Mouse (Mus musculus): ENCODE data around the gene Dnah1. TPM values are rescaled to one million over a fixed set of nuclear protein-coding genes. Genes with fewer than 3 reads are reported as not detected.

The Dnah1 gene
- under 1 TPM in 2 of 4 experiments, not detected in 2; 0.03 to 0.06 TPM for total RNA-seq (2022)

DNA sequence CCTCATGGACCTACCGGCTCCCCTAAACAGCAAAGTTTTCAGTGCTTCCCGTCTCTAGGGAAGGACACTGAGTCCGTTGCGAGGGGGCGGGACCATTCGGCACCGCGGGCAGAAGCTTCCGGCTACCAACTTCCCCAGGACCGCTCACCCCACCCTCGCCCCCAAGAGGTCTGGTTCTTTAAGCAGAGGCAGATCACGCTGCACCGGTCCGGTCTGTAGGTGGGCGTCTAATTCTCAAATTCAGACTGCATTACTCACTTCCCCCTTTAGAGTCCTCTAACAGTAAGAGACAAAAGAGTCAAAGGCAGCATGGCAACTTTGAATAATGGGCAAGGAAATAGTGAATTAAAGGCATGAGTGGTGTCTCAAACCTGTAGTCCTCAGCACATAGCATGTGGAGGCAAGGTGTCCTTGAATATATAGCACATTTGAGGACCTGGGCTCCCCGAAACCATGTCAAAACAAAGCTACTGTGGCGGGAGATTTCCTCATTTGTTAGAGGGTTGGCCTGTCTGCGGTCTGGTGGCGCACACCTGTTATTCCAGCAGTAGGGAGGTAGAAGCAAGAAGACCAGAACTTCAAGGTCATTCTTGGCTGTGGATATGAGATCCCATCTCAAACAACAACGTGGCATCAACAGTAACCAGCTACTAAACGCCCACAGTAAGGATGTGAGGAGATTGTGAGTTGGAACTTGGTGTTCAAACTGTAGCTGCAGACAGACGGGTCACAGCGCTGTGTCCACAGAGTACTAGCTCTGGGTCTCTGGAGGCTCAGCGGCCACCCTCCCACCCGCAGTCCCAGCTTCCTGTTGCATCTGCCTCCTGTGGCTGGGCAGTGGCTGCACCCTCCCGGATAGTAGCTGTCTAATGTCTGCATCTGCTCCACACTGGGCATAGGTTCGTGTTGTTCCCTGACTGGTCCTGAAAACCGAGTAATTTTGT, at the start of gene Dnah1:
Gene Dnah1 (minus strand): TSS at position 48 of the 944 bp plus-strand sequence.
- peak; percentile 15 for DNase-seq (ENCODE audit: low spot score)

DNA sequence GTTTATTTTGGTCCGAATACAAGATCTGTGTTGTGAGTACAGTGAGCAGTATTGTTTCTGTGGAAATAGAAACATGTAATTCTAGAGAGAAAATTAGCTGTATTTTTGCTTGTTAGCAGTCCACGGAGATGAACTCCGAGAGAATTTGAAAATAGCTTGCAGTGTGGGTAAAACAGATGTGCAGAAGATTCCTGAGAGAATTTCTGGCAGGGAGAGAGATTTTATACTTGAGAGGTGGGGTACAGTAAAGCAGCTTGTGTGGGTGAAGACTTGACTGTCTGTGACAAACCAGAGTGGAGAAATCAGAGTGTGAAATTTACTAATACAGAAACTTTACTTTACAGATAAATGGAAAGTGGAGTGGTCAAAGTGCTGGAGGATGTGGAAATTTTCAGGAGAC, 45.7 kb upstream of the Dnah1 start:
- DNase-seq (ENCODE audit: low spot score): no peak

DNA sequence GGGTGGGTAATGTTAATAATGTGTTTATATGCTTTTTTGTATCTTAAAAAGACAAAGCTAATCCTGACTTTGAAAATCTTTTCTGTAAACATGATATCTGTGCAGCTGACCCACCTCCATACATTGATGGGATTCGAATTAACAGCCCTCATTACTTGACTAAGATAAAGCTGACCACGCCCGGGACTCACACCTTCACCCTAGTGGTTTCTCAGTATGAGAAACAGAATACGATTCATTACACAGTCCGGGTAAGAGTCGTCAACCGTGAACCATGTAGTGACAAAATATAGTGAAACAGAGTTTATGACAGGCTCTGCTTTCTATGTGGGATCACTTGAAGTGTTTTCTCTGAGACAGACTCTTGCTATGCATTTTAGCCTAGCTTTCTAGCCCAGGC, 44.3 kb upstream of the Dnah1 start:
- no peak for DNase-seq (ENCODE audit: low spot score)

DNA sequence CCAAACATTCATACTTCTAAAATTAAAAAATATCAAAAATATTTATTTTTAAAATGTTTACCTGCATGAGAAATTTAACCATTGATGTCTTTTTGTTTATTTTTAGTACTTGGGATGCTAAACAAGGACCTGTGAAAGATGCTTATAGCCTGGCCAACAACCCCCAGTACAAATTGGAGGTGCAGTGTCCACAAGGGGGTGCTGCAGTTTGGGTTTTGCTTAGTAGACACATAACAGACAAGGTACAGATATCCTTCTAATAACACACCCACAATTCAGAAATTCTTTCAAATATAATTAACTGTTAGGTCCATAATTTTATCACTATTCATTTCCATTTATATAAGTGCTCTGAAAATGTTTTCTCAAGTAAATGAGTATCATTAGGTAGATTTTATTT, 41.7 kb upstream of the Dnah1 start:
- DNase-seq (ENCODE audit: low spot score): peak; percentile 76

DNA sequence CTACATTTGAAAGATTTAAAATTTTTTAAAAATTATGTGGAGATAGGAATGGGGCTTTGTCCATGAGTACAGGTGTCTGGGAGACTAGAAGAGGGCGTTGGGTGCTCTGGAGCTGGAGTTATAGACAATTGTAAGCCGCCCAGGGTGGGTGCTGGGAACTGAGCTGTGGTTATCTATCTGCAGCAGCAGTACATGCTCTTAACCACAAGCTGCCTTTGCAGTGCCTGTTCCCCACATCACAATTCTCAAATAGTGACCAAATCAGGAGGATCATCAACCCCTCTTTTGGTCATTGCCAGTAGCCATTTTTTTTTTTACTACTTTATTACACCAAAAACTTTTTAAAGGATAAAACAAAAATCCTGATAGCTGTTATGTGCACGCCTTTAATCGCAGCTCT, 40.9 kb upstream of the Dnah1 start:
- no peak for DNase-seq (ENCODE audit: low spot score)

DNA sequence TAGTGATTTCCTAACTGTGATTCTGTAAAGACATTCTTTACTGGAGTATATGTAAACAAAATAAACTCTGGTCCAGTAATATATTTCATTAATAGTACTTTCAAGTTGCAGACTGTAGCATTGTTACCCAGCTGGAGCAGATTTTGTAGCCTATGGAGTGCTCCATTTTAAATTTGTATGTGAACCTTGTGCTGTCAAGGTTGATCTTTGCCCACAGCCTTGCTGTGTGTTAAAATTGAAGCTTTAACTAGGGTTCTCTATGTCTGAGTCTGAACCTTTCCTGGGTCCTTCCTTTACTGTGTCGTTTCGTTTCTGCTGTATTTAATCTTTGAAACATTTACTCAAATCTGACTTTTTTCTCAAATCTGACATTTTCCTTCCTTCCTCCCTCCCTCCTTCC, 38.5 kb upstream of the Dnah1 start:
- no peak for DNase-seq (ENCODE audit: low spot score)

DNA sequence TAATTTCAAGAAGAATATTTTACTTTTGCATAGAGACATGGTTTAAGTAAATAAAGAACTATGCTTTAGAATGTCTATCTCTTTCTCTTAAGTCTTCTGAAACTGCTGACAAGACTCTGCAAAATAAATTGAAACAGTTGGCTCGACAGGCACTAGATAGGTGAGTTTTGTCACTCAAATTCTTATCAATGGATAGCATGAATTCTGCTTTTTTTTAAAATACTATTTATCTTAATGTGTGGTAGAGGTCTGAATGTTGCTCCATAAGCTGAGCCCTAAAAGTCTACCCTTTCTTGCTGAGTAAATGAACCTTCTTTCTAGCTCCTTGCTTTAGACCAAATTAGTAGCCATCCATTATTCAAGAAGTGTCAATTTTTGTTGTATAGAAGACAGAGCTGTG, 21.7 kb upstream of the Dnah1 start:
- DNase-seq (ENCODE audit: low spot score): no peak

DNA sequence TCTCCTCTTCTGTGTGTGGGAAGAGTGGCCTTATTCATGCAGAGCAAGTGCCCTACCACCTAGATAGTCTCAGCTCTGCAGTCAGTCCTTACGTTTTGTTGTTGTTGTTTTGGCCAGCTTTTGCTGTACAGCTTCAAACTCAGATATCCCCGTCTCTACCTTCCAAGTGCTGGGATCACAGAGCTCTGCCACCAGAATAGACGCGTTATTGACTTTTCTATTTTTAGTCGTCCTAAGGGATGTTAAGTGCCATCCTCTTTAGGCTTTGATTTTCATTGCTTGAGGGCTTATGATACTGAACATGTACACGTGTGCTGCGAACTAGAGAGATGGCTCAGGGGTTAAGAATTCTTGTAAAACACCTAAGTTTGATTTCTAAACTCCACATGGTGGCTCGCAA, 19.5 kb upstream of the Dnah1 start:
- DNase-seq (ENCODE audit: low spot score): peak; percentile 23

DNA sequence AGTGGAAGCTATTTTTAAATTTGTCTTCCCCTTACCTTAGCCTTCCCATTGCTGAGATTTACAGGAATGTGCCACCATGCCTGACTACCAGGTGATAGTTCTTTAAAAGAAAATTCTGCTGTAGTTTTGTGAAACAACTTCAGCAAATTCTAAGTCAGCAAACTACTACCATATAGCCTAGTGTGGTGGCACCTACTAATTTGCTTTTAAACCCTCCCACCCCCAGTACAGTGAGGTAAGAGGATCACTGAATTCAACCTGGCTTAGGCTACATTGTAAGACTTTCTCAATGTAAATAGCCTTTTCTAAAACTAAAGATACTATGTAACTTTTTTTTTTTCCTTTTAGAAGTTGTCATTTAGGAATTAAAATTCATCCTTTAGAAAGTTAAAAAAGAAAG, 14.3 kb upstream of the Dnah1 start:
- DNase-seq (ENCODE audit: low spot score): no peak

DNA sequence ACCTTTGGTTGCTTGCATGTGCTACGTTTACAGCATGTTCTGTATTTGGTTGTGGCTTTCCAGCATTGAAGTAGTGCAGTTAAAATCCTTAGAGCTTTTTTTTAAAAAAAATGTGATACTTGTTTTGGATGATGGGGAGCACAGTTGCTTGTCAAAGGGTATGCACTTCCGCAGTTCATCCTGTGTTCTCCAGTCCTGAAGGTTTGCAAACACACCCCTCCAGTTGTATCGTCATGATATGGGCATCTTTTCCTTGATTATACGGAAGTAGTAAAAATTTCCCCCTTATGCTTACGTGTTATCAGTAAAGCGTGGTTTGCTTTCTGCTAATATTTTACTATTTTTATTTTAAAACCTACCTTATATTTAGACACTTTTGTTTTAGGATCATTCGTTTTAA, 13.7 kb upstream of the Dnah1 start:
- peak; percentile 9 for DNase-seq (ENCODE audit: low spot score)

DNA sequence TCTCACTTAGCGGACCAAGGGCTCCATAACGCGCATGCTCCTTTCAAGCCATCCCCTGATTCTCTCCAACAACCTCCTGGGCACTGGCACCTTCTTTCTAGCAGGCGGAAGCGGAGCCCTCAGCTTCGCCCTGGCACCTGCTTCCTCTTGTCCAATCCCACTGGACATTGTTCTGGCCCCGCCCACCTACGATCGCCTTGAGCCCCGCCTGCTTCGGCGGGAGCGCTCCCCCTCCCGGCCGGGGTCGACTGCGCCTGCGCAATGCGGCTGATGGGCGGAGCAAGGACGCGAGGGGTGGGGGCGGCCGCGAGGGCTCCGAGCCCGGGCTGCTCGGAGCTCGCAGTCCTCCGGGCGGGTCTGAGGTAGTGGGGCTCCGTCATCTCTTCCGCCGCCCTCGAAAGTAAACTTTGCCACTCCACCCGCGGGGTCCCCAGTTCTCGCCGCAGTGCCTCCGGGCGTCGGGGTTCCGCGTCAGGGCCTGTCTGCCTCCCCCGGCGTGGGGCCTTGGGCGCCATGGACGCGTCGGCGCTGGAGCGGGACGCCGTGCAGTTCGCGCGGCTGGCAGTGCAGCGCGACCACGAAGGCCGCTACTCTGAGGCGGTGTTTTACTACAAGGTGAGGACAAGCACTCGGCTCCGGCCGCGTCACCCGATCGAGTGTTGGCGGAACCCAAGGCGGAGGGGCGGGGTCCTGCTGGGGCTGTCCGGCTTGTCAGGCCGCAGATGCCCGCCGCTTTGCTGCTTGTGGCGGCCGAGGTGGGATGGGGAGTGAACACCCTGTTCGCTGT, 12.9 kb upstream of the Dnah1 start, which contains the start of gene Capn7:
Gene Capn7 (plus strand): TSS at position 270 of the 787 bp plus-strand sequence.
- peak; percentile 96 for DNase-seq (ENCODE audit: low spot score)

DNA sequence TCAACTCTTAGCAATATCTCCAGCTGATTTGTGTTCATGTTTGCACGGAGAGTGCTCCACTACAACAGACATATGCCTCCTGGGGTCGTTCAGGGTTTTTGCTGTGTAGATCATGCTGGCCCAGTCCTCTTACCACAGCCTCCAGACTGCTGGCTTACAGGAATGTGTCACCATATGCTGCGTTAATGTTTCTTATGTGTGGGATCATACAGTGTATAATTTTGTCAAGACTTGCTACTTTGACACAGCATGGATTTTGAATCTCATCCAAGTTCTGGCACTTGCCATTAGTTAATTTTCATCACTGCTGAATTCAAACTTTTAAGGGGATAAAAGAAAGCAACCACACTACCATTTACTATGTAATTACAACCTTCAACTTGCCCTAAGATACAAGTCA, 12.1 kb upstream of the Dnah1 start:
- DNase-seq (ENCODE audit: low spot score): no peak

DNA sequence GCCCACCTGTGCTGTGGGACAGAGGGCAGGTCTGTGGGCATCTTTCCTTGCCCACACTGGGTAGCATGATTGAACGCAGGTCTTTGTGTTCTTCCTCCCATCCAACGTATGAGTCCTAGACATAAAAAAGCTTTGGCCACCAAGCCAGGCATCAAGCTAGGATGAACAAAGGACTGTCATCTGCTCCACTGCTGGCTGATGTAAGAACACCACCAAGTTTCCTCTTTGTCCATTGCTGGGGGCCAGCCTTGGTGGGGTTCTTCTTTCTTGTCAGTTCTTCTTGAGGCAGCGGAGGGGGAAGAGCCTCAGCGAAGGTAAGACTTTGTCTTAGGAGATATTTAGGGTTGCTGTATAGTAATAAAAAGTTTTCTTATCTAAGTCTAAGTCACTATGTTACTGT, 7.3 kb upstream of the Dnah1 start:
- no peak for DNase-seq (ENCODE audit: low spot score)

DNA sequence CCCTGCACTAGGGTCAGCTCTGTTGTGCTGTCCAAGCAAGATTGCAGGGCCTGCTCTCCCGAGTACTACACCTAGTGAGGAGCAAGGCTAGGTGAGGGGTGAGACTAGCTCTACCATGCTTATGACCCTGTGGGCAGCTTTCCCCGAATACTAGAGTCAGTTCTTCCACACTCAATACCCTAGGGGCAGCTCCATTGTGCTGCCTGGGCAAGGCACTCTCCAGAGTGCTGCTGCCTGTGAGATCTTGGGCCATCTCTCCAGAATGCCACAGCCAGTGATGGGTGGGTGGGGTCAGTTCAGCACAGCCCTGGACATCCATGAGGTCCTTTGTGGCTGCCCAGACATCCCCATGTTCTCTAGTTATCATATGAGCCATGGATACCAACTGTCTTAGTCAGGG, 6.0 kb upstream of the Dnah1 start:
- no peak for DNase-seq (ENCODE audit: low spot score)

DNA sequence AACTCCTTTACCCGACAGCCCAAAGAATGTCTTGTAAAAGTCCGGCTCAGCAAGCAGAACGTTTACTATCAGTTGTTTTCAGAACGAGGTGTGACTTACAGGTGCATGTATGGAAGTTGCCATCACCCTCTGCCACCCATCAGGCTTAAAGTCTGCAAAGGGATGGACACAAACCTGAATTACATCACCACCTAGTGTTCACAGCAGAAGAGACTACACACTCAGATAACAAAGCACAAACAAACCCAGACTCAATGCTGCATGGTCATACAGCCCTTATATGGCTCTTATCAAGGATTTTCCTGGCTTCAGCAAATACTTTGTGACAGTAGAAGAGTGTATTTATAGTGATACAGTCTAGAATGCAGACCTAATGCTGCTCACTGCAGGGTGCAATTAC, 4.0 kb upstream of the Dnah1 start:
- no peak for DNase-seq (ENCODE audit: low spot score)

DNA sequence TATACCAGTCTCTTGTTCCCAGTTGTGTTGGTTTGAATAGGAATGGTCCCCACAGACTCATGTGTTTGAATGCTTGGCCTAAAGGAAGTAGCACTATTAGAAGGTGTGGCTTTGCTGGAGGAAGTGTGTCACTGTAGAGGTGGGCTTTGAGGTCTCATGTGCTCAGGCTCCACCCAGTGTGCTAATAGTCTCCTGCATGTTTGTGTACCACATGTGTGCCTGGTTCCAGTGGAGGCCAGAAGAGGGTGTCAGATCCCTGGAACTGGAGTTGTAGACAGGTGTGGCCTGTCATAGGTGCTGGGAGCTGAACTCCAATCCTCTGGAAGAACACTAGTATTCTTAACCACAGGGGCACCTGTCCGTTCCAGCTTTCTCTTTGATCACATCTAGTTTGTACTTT, 3.5 kb upstream of the Dnah1 start:
- no peak for DNase-seq (ENCODE audit: low spot score)

DNA sequence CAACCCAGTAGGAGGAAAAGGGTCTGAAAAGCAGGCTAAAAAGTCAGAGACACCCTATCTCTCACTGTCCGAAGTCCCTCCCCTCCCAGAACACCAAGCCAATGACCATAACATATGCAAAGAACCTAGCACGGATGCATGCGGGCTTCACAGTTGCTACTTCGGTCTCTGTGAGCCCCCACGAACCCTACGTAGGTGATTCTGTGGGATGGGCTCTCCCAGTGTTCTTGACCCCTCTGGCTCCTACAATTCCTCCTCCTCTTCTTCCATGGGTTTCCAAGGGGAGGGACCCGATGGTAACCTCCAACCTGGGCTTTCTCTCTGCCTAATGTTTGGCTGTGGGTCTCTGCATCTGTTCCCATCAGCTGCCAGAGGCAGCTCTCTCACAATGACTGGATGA, 3.1 kb upstream of the Dnah1 start:
- DNase-seq (ENCODE audit: low spot score): no peak

DNA sequence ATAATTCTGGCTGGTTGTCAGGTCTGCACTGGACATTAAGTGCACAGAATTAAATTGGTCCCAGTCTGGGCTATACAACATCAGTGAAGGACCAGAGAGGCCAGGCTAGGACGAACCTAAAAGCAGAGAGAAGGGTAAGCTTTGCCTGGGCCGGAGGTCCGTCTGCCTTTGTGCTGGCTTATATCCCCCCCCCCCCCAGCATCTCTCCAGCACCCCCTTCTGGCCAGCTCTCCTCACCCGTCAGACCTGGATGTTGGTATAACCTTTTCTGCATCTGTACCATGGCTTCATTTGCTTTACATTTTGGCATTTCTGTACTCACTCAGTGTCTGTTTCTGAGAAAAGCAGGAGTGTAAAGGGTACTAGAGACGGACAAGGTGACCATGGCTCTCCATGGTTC, 1.9 kb upstream of the Dnah1 start:
- no peak for DNase-seq (ENCODE audit: low spot score)

DNA sequence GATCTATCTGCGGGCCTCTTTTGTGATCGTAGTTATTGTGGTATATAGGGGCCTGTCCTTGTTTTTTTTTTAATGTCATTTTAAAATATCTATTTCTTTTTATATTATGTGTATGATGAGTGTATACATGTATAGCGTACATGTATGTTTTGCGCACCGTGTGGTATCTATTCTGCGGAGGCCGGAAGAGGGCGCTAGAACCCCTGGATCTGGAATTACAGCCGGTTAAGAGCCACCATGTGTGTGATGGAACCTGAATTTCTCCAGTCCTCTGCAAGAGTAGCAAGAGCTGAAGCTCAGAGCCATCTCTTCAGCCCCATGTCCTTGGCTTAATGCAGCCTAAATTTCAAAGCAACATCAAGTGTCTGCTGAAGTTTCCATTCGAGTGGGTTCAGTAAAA, 1.2 kb upstream of the Dnah1 start:
- no peak for DNase-seq (ENCODE audit: low spot score)

DNA sequence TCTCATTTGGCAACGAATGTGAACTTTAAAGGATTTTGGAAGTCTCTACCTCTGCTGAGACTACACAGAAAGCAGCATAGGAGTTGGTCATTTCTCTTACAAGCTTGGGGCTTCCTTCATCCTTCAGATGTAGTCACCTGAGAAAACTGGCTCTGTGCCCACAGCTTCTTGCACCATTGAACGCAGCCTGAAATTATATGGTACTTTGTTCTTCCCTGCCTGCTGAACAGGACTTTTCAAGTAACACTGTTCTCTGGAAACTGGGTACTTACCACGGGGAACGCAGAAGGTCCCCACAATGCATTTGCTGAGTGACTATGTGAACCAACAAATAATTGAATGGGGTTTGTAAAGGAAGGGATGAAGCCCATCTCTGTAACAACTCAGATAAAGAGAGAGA, 507 bp downstream of the Dnah1 start:
- no peak for DNase-seq (ENCODE audit: low spot score)

DNA sequence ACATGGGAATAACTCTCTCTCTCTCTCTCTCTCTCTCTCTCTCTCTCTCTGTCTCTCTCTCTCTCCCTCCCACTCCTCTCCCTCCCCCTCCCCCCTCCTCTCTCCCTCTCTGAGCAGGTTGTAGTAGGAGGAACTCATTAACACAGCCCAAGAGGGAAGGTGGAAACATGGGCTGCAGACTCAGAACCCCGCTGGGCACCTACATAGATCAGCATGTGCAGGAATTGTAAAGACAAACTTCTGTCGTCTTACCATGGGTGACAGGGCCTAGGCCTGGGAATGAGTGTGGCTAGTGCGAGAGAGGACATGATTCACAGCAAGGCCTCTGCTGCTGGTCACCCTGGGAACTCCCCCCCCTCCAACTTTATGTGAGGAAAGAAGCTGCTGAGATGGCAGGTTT, 1.5 kb downstream of the Dnah1 start:
- DNase-seq (ENCODE audit: low spot score): no peak

DNA sequence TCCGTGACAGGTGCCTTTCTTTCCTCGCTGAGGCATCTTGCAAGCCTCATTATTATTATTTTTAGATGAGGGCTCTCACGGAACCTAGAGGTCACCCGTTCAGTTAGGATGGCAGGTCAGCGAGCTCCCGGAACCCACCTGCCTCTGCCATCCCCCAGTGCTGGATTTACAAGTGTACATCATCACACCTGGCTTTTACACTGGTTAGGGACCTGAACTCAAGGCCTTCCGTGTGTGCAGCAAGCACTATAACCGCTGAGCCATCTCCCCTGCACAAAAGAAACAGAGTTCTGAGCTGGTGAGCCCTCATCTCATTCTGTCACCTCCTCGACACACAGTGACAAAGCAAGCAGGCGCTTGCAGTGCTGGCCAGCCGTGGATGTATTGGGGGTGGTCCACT, 2.5 kb downstream of the Dnah1 start:
- no peak for DNase-seq (ENCODE audit: low spot score)

DNA sequence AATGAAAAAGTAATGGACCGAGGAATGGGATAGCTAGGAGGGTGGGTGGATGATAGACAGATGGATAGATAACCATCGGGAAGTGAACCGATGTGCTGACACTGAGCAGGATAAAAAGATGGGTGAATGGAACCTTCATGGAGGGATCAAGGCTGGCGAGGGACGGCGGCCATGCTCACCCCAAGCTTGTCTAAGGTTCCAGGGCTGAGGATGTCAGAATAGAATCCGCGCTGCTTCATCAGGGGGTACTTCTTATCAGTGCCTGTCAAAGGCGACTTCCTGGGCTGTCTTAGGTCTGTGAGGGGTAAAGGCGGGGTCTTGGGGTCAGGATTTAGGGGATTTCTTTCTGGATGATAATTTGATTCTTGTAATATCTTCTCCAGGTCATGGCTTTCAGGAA, 4.2 kb downstream of the Dnah1 start:
- DNase-seq (ENCODE audit: low spot score): no peak
